Mouse (Mus musculus): ENCODE measurements around the gene Katnal1.

Gene Katnal1

GRCm38 (mm10) chr5:148885821-148886609 is 43.1 kb downstream of the Katnal1 start:
- DNase-seq (ENCODE audit: low read depth) = no peak

DNA sequence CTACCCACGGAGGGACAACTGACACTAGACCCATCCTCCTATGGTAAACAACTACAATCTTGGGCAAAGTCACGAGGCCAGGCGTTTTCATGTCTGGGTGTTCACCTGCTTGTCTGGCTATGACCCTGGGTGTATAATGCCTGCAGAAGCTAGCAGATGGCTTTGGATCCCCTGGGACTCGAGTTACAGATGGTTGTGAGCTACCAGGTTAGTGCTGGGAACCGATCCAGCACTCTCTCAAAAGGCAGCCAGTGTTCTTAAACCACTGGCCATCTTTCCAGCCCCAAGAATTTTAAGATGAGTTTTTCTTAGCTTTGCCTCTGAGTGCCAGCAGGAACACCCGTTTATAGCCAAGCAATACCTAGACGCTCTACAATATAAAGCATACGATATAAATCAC is 45.4 kb downstream of the Katnal1 start:
- no peak for DNase-seq (ENCODE audit: low read depth)

- peak; percentile 42 for DNase-seq (ENCODE audit: low read depth)
These were observed 49.9 kb downstream of the Katnal1 start for GRCm38 (mm10) chr5:148879218-148879617.

DNA sequence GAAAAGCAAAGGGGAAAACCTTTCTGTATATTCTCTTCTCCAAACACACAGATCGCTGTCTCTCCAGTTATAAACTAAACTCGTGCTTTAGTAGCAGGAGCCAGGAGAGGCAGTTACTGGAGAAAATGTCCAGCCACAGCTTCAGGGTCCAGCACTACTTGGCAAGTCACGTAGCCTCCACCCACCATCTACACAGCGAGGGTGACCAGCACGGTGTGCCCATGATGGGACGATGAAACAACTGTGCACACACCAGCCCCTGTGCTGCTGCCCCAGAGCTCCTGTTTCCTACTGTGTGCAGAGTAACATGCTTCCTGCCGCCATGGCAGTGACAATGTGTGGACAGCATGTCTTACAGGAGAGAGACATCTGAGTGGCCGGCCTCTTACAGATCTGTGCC is 56.0 kb downstream of the Katnal1 start:
- DNase-seq (ENCODE audit: low read depth) = no peak

GRCm38 (mm10) chr5:148869583-148869982 is 59.5 kb downstream of the Katnal1 start:
- no peak for DNase-seq (ENCODE audit: low read depth)

GRCm38 (mm10) chr5:148867766-148868165 is 61.4 kb downstream of the Katnal1 start:
- no peak for DNase-seq (ENCODE audit: low read depth)

DNA sequence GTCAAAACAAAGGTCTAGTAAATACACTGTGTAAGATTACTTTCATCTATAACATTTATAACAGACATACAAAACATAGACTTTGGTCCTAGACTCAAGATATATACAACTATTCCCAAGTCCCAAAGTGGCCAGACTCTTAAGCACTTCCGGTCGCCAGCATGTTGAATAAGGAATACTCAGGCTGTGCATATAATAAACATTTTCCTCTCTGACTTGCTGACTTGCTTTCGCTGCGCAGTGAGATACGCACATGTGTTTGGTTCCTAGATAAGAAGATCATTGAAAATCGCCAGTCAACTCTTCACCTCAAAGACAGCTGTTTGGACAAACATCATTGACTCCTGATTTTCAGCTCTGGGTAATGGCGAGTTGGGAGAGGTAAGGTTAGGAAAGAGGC is 61.9 kb downstream of the Katnal1 start:
- no peak for DNase-seq (ENCODE audit: low read depth)

DNA sequence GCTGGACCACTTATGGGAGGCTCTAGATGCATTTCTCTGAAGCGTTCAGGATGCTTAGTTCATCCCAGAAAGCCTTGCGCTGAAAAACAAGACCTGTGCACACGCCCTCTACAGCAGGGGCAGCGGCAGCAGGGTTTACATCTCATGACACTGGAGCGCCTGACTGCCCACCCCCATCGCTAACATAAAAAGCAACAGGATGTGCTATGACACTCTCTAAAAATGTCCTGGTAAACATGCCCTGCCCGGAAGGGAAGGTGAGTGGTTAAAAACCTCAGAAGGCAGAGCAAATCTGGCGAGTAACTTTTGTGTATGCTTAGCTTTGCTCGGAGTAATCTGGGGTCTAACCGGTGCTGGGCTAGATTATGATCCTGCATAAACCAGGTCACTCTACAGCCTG is 62.5 kb downstream of the Katnal1 start:
- no peak for DNase-seq (ENCODE audit: low read depth)

GRCm38 (mm10) chr5:148863409-148863808 is 65.7 kb downstream of the Katnal1 start:
- no peak for DNase-seq (ENCODE audit: low read depth)

DNA sequence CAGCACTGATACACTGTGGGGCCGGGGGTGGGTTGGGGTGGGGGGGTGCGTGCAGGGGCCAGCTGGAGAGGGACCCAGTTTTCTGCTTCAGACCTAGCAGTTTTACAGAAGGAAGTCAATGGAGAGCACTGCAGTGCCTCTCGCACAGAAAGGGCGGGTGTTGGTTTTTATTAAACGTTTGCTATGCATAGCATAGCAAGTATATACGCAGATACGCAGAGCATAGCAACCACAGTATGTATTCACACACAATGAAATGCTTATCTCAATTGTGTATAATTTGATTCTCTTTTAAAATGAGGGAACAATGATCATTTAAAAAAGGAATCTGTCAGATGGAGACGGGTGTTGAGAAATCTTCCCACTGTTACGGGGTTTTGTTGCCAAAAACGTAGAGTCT is 66.3 kb downstream of the Katnal1 start:
- DNase-seq (ENCODE audit: low read depth) = no peak

GRCm38 (mm10) chr5:148862136-148862535 is 67.0 kb downstream of the Katnal1 start:
- peak; percentile 13 for DNase-seq (ENCODE audit: low read depth)

DNA sequence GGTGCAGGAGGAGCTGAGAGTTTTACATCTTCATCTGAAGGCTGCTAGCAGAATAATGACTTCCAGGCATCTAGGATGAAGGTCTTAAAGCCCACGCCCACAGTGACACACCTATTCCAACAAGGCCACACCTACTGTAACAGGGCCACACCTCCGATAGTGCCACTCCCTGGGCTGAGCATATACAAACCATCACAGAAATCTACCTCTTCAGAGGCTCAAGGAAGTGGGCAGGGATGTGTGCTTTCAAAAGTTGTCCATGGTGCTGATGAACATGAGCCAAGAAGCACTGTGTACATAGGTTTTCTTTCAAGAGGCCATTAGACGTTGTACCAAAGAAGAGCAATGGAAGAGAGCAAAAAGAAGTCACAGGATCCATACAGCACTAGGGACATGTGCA is 71.6 kb downstream of the Katnal1 start:
- no peak for DNase-seq (ENCODE audit: low read depth)

DNA sequence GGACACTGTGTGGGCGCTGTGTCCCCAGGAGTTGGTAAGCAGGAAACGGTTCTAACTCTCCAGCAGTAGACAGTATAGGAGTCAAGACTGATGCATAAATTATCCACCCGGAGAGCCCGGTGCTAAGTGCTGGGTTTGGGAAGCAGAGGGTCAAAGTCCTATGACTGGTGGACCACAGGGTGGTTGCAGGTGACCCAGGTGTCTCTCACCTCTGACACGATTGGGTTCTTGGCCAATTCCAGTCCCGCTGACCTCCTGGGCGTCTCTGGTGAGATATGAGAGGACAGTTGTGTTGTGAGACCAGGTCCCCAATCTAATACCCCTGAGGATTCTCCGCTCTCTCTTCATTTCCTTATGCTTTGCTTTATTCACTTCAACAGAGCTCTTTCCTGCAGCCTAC is 74.1 kb downstream of the Katnal1 start:
- no peak for DNase-seq (ENCODE audit: low read depth)

GRCm38 (mm10) chr5:148854166-148854565 is 75.0 kb downstream of the Katnal1 start:
- no peak for DNase-seq (ENCODE audit: low read depth)

DNA sequence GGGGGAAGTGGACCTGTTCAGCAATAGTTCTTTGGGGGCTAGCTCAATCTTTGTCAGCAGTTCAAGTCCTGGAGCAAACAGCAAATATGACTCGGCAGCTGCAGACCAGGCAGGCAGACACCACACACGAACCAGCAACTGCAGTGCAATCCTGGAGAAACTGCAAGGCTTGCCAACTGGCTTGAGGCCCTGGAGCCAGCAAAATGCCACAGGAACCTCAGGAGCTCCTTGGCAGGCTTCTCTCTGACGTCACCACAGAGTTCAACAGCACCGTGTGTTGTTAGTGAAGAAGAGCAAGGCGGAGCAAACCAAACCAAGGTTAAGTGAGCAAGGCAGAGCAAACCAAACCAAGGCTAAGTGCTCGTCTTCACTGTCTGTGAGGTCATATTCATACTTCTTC is 79.6 kb downstream of the Katnal1 start:
- DNase-seq (ENCODE audit: low read depth) = peak; percentile 64

DNA sequence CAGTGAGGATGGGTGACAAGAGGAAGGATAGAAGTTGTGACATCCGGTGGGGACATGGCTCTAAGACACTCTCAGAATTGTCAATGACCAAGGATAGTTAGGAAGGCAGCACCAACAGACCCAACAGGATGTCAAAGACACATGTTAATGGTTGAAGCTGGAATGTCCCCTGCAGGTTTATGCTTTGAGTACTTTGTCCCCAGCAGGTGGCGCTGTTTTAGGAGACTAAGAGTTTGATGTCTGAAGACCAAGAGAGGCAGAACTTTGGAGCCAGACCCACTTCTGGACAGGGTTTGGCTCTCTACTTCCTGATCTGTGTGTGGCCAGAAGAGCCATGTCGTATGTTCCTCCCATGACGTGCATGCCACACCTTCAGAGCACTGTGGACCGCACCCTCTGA is 82.1 kb downstream of the Katnal1 start:
- peak; percentile 28 for DNase-seq (ENCODE audit: low read depth)

DNA sequence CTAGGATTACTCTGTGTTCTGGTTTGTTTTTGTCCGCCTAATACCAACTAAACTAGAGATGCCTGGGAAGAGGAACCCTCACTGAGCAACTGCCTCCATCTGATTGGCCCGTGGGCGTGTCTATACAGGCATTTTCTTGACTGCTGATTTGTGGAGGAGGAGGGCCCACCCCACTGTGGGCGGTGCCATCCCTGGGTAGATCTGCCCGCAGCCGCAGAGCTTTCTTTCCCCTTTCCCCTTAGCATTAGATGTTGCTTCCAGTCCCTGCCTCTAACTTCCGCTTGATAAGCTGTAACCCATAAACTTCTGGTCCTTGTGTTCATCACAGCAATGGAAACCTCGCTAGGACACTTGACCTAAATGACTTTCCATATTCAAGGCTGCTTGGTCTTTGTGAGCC is 92.1 kb downstream of the Katnal1 start:
- DNase-seq (ENCODE audit: low read depth) = peak; percentile 14

DNA sequence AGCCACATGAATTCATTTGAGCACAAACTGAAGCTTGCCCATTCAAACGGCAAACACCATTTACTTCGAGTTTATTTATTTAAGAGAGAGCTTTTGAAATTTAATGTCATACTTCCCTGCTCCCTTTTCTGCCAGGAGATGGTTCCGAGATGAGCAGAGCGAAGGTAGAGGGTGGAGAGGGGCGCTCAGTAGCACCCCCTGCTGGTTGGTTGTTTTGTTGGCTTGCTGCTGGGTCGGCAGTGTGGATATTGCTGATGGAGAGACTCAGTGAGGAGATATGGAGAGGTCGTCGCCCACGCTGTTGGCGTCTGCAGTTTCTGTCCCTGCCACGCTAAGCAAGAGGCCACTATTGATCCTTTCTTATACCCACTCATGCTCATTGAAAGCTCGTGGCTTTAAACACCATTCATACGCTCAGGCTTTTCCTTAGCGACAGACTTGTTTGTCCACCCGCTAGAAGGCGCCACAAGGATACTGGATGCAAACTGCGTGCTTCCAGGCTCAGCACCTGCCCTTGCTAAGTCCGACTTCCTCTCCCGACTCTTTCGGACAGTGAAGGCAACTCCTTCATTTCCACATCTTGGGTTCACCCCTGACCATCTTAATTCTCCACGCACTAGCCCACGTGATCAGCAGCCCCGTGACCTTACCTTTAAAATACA is 97.4 kb downstream of the Katnal1 start:
- peak; percentile 43 for DNase-seq (ENCODE audit: low read depth)

- DNase-seq (ENCODE audit: low read depth) = no peak
These were observed 98.0 kb downstream of the Katnal1 start for GRCm38 (mm10) chr5:148831141-148831547.

GRCm38 (mm10) chr5:148825732-148826131 is 103.4 kb downstream of the Katnal1 start:
- DNase-seq (ENCODE audit: low read depth) = no peak

- DNase-seq (ENCODE audit: low read depth) = no peak
These were observed 106.3 kb downstream of the Katnal1 start for GRCm38 (mm10) chr5:148822772-148823171.
